Mouse (Mus musculus) bone marrow, adult 2 months (tissue): ENCODE data around the gene Podxl2. TPM values are rescaled to one million over a fixed set of nuclear protein-coding genes. Genes with fewer than 3 reads are reported as not detected.

Experiments used
- H3K27ac ChIP-seq: fragments of 200-500 bp; 2 replicates; pipeline ENCODE4 v1.5.1; 2012; ENCODE audit warnings: low read depth, mild to moderate bottlenecking, control low read depth, inconsistent platforms, low read length; ENCODE audit not compliant: control insufficient read depth, poor library complexity, insufficient read depth
- H3K4me1 ChIP-seq: fragments of 200-500 bp; 2 replicates; pipeline ENCODE4 v1.6.1; 2011; ENCODE audit warnings: low read length; ENCODE audit not compliant: control insufficient read depth, insufficient read depth
- H3K4me3 ChIP-seq: fragments of 200-500 bp; replicated peaks from 2 replicates; pipeline ENCODE3; 2011; ENCODE audit warnings: mild to moderate bottlenecking, low read depth, low read length, control low read depth; ENCODE audit not compliant: control insufficient read depth
- CTCF ChIP-seq: fragments of 200-500 bp; IDR thresholded peaks from 2 replicates; pipeline ENCODE4 v1.5.1; 2011; ENCODE audit warnings: low read length, control low read depth; ENCODE audit not compliant: control insufficient read depth, insufficient read depth
- POLR2A ChIP-seq: fragments of 200-500 bp; IDR thresholded peaks from 2 replicates; pipeline ENCODE4 v1.6.1; 2011; ENCODE audit warnings: low read depth, mild to moderate bottlenecking, control low read depth, low read length, borderline replicate concordance; ENCODE audit not compliant: control insufficient read depth
- WGBS: fragments of 180-500 bp; shearing (Covaris S2); methylation state at CpG from one replicate; pipeline ENCODE4 v1.1.7; 2018; 5-methylcytosine and 5-hydroxymethylcytosine counted together
- polyA plus RNA-seq: library from polyadenylated mRNA; stranded (reverse); fragments of >200 nt; gene quantifications from 2 replicates; pipeline ENCODE4 v1.2.4, GENCODE M21; 2011; ENCODE audit warnings: low replicate concordance; ENCODE audit not compliant: missing spikeins, insufficient read depth, insufficient read length

Gene Podxl2
- polyA plus RNA-seq, 1 experiment = 2.5 TPM

GRCm38 (mm10) chr6:88847571-88847970 lies 27.3 kb downstream of the Podxl2 start:
- Histone ChIP-seq H3K4me3 (no peak overlapping the region), H3K27ac (no peak overlapping the region), H3K4me1 (no peaks in the 10 kb centered on the region; the same call in 1 of the 2 replicates)
- WGBS = 79% methylated on average over 2 of the region's 2 CpGs
- TF ChIP-seq CTCF (no peak), POLR2A (no peak)

GRCm38 (mm10) chr6:88844901-88845565 lies 29.8 kb downstream of the Podxl2 start:
- H3K4me1 ChIP-seq = peaks cover 1% of the 10 kb centered on the region
- TF ChIP-seq POLR2A (no peak), CTCF (no peak)
- no peak overlapping the region for H3K4me3 ChIP-seq
- no peak overlapping the region for H3K27ac ChIP-seq
- 83% methylated on average over 7 of the region's 7 CpGs for WGBS

DNA sequence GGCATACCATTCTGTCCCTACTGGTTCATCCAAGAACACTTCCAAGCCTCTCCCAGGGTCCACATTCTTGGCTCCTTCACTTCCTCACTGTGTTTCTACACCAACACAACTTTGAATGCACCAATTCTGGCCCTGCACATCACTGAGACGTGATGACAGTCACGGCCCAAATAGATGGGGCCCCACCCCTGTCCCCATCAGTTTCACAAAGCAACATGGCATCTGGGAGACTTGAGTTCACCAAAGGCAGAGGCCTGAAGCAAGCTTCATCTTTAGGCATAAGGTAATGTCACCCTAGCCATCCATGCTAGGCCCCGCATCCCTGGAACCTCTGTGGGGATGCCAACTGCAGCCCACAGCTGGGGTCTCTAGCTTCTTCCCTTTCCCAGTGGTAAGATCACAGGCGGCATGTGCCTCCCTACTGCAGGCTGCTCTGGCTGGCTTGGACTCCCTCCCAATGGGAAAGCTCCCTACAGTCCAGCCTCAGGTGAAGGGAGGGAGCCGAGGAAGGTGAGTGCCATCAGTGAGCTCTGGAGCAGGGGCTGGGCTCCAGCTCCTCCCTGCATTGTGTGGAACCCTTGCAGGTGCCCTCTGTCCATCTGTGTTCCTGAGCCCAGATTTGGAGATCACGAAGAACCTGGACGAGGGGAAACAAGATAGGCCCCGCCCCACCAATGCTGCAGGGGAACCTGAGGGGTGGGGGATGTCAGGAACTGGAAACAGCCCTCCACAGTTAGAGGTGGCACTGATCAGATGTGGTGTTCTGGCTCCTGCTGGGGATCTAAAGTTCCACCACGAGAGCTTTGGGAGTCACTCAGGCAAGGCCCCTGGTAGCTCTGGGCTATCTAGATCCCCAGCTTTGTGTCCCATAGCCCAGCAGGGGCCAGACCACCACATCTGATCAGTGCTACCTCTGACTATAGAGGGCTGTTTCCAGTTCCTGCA lies 30.8 kb downstream of the Podxl2 start:
- peaks cover 1% of the 10 kb centered on the region for H3K4me1 ChIP-seq
- H3K27ac ChIP-seq = no peak overlapping the region
- WGBS = 85% methylated on average over 9 of the region's 9 CpGs
- H3K4me3 ChIP-seq = no peak overlapping the region
- TF ChIP-seq POLR2A (no peak), CTCF (no peak)

GRCm38 (mm10) chr6:88843241-88843640 lies 31.6 kb downstream of the Podxl2 start:
- TF ChIP-seq CTCF (no peak), POLR2A (no peak)
- WGBS = 77% methylated on average over 7 of the region's 7 CpGs
- Histone ChIP-seq H3K27ac (no peak overlapping the region), H3K4me1 (peaks cover 1% of the 10 kb centered on the region), H3K4me3 (no peak overlapping the region)

DNA sequence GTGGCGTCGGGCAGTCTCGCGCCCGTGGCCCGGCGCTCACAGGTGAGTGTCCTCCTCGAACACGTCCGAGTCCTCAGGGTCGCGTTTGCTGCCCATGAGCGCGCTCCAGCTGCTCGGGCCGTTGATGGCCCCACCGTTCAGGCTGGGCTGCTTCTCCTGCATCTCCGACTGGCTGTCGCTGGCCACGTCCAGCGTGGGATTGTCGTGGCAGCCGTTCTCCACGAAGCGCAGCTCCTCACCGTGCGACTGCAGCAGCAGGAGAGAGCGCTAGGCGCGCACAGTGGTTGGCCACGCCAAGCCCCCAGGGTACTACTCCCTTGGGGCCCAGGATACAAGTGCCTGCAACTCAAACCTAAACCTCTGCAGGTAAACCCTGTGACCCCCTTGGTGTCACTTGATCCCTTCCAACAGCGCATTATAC lies 32.1 kb downstream of the Podxl2 start:
- TF ChIP-seq POLR2A (no peak), CTCF (0 out of 2 replicates have a peak, but pooled peaks have one; percentile 2)
- H3K4me1 ChIP-seq = peaks cover 2% of the 10 kb centered on the region
- peak overlapping the region; percentile 96 for H3K27ac ChIP-seq
- H3K4me3 ChIP-seq = peak overlapping the region; percentile 59
- 3% methylated on average over 30 of the region's 32 CpGs for WGBS

DNA sequence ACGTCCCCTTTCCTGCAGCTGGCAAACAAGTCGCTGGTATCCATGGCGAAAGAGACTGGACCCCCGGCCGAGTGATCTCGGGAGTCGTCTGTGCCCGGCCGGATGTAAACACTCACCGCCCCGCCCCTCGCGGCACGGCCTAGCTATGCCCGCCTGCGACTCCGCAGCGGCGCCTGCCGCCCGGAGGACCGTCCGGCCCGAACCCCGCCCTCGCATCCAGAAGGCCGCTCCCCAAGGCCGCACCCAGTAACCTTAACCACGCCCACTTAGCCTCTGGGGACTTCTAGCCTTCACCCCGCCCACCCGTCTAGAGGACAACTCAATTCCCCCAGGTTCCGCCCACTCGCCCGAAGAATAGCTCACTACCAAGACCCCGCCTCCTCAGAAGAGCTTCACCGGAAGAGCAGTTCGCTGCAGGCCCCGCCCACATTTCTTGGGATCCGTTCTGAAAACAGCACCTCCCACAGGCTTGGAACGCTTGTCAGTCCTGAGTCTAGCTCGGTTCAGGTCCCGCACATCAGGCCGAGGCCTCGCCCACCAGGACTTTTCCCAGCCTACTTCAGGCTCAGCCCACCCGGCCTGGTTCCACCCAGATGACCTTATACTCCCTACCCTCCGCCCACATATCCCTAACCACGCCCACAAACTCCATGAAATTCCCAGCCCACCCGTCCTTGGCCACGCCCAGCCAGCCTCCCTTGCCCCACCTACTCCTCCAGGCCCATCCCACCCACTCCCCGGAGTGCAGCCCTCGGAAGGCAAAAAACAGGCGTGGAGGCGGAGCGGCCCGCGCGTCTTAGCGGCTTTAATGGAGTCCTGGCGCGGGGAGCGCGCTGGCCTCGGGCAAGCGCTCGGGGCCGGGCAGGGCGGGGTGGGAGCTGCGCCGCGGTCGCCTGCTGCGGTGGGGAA lies 32.8 kb downstream of the Podxl2 start, which contains the start of gene Abtb1:
Abtb1 (minus strand) TSS at position 204 of the 909 bp plus-strand sequence.
- H3K27ac ChIP-seq = peak within 1 kb of the TSS; percentile 96
- H3K4me3 ChIP-seq = peak within 1 kb of the TSS; percentile 95
- TF ChIP-seq CTCF (peak; percentile 60), POLR2A (peak; percentile 69; the same call in 1 of the 2 replicates)
- WGBS = under 1% methylated on average over 72 of the region's 72 CpGs
- H3K4me1 ChIP-seq = peaks cover 2% of the 10 kb centered on the region

DNA sequence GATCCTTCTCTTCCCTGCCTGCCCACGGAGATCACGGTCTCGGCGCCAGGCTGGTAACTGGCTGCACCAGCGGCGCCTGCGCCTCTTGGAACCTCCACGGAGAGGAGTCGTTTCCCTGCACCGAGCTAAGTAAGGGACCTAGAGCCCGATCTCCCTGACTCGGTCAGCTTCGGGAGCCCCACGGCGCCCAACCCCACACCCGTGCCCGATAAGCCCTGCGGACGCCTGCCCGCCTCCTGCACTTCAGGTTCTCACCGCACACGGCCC lies 33.4 kb downstream of the Podxl2 start:
- peaks cover 2% of the 10 kb centered on the region for H3K4me1 ChIP-seq
- peak overlapping the region; percentile 95 for H3K4me3 ChIP-seq
- TF ChIP-seq CTCF = no peak
- TF ChIP-seq POLR2A = no peak
- WGBS = 1% methylated on average over 22 of the region's 22 CpGs
- peak overlapping the region; percentile 96 for H3K27ac ChIP-seq
